Mouse (Mus musculus) embryonic fibroblast, embryonic 13.5 days (primary cell): ENCODE results near the gene Greb1.

ENCODE experiments used
- CTCF ChIP-seq: IDR thresholded peaks from 2 replicates; pipeline ENCODE4 v1.5.1; 2011; ENCODE audit warnings: mild to moderate bottlenecking, control low read depth, low read length, moderate library complexity, borderline replicate concordance; ENCODE audit not compliant: insufficient read depth
- POLR2A ChIP-seq: IDR thresholded peaks from 2 replicates; pipeline ENCODE4 v1.6.1; 2011; ENCODE audit warnings: low read depth, mild to moderate bottlenecking, control low read depth, low read length, moderate library complexity

GRCm38 (mm10) chr12:16822181-16822734 is 21.6 kb upstream of the Greb1 start:
- TF ChIP-seq POLR2A (no peak), CTCF (no peak)
